Comparison of ENCODE assay signal across 12 mouse cellular contexts in genomic region chr5:66327949-66328726, GRCm38 (mm10).
A peak's percentile ranks its signal among the peaks of the same experiment; 100 is the strongest.
DNase-seq lines count a peak whose midpoint lies in the region; ATAC-seq and TF ChIP-seq lines count a peak whose summit lies in the region.
"Had no signal": no experiment of that assay in that cellular context is flagged by ENCODE, and none has a peak within 500 bp of the region (broad histone marks: within the 10 kb centered on the region; RNA-seq: fewer than 3 reads in every experiment).

No protein-coding gene starts in this region.

- H3K9ac ChIP-seq in kidney, embryonic 16.5 days (replicated peaks; ENCODE audit: low read length) = peak overlapping the region; percentile 5; the same call in 1 of the 2 replicates
- H3K9ac ChIP-seq in forebrain, embryonic 13.5 days = peak overlapping the region; percentile 47
- H3K9ac ChIP-seq in stomach, postnatal 0 days (ENCODE audit: low read length) = no peak overlapping the region

- peak; percentile 71 for ATAC-seq in kidney, embryonic 16.5 days (ENCODE audit: low FRiP score, low TSS enrichment)
- peak; percentile 94 for ATAC-seq in forebrain, embryonic 13.5 days
- no peak for ATAC-seq in stomach, postnatal 0 days (ENCODE audit: low FRiP score, low TSS enrichment)
- ATAC-seq: inflammation-experienced regulatory T-cells, adult 6 months had no signal

- H3K4me1 ChIP-seq in kidney, embryonic 16.5 days (ENCODE audit: insufficient read depth, low read length) = peaks cover 16% of the 10 kb centered on the region; the same call in 1 of the 2 replicates
- H3K4me1 ChIP-seq in forebrain, embryonic 13.5 days = peaks cover 32% of the 10 kb centered on the region
- H3K4me1 ChIP-seq in midbrain, embryonic 10.5 days = peaks cover 23% of the 10 kb centered on the region
- no peaks in the 10 kb centered on the region for H3K4me1 ChIP-seq in stomach, postnatal 0 days (replicated peaks; ENCODE audit: control insufficient read depth, insufficient read depth)

- TF ChIP-seq CTCF in stomach, postnatal 0 days (IDR thresholded peaks at IDR 0.05; ENCODE audit: low read depth) = no peak

- H3K9me3 ChIP-seq in kidney, embryonic 16.5 days (ENCODE audit: low read length) = no peaks in the 10 kb centered on the region
- no peaks in the 10 kb centered on the region for H3K9me3 ChIP-seq in forebrain, embryonic 13.5 days (replicated peaks)
- H3K9me3 ChIP-seq in midbrain, embryonic 10.5 days (replicated peaks) = no peaks in the 10 kb centered on the region
- no peaks in the 10 kb centered on the region for H3K9me3 ChIP-seq in stomach, postnatal 0 days (ENCODE audit: control insufficient read depth, low read length)

- no peak for DNase-seq in kidney, postnatal 10 days
- peak; percentile 60 for DNase-seq in brain, adult 2 months (ENCODE audit: low read depth, low spot score)
- peak; percentile 60 for DNase-seq in midbrain, embryonic 10.5 days (ENCODE audit: low spot score)
- DNase-seq in lung, postnatal 36 days = no peak
- DNase-seq in stomach, postnatal 0 days (ENCODE audit: low spot score) = no peak
- no peak for DNase-seq in testis, postnatal 10 days (ENCODE audit: low spot score)
- DNase-seq: adrenal gland, adult 2 months; cerebellum, postnatal 25 days had no signal

- no peak for TF ChIP-seq EP300 in stomach, postnatal 0 days (optimal IDR thresholded peaks at IDR 0.05)

- H3K4me3 ChIP-seq in kidney, embryonic 16.5 days (ENCODE audit: low read length) = no peak overlapping the region
- peak overlapping the region; percentile 19 for H3K4me3 ChIP-seq in forebrain, embryonic 13.5 days
- peak overlapping the region; percentile 37 for H3K4me3 ChIP-seq in midbrain, embryonic 10.5 days
- H3K4me3 ChIP-seq in stomach, postnatal 0 days (ENCODE audit: low read depth, low read length) = no peak overlapping the region

- H3K27me3 ChIP-seq in kidney, embryonic 16.5 days (ENCODE audit: insufficient read depth, low read length) = no peaks in the 10 kb centered on the region
- no peaks in the 10 kb centered on the region for H3K27me3 ChIP-seq in forebrain, embryonic 13.5 days
- no peaks in the 10 kb centered on the region for H3K27me3 ChIP-seq in midbrain, embryonic 10.5 days (ENCODE audit: low read depth, poor library complexity, severe bottlenecking)
- H3K27me3 ChIP-seq in stomach, postnatal 0 days (ENCODE audit: control insufficient read depth, insufficient read depth, low read length) = no peaks in the 10 kb centered on the region

- H3K36me3 ChIP-seq in kidney, embryonic 16.5 days (ENCODE audit: insufficient read depth, low read length) = 0 out of 2 replicates have a peak, but pooled peaks cover 6% of the 10 kb centered on the region
- no peaks in the 10 kb centered on the region for H3K36me3 ChIP-seq in forebrain, embryonic 13.5 days (ENCODE audit: poor library complexity, severe bottlenecking)
- no peaks in the 10 kb centered on the region for H3K36me3 ChIP-seq in midbrain, embryonic 10.5 days
- H3K36me3 ChIP-seq in stomach, postnatal 0 days (ENCODE audit: control insufficient read depth, insufficient read depth, low read length) = no peaks in the 10 kb centered on the region

- H3K4me2 ChIP-seq in kidney, embryonic 16.5 days (replicated peaks; ENCODE audit: low read depth, low read length) = peak overlapping the region; percentile 27
- peak overlapping the region; percentile 56 for H3K4me2 ChIP-seq in forebrain, embryonic 13.5 days
- no peak overlapping the region for H3K4me2 ChIP-seq in stomach, postnatal 0 days (replicated peaks; ENCODE audit: low read depth)

- no peak overlapping the region for H3K27ac ChIP-seq in kidney, embryonic 16.5 days (ENCODE audit: low read length)
- peak overlapping the region; percentile 80 for H3K27ac ChIP-seq in forebrain, embryonic 13.5 days
- peak overlapping the region; percentile 74 for H3K27ac ChIP-seq in midbrain, embryonic 10.5 days (replicated peaks)
- no peak overlapping the region for H3K27ac ChIP-seq in stomach, postnatal 0 days (replicated peaks)
- H3K27ac ChIP-seq: macrophage had no signal

- WGBS in kidney, embryonic 16.5 days = 33% methylated on average over 19 of the region's 19 CpGs
- WGBS in forebrain, embryonic 13.5 days = 21% methylated on average over 19 of the region's 19 CpGs
- WGBS in midbrain, embryonic 10.5 days = 37% methylated on average over 19 of the region's 19 CpGs
- 67% methylated on average over 19 of the region's 19 CpGs for WGBS in stomach, postnatal 0 days

Comparison
In these comparisons a context has a peak if more than half of its experiments do, and no peak if none do; other contexts are left out.
1. H3K27ac ChIP-seq: peak in forebrain, embryonic 13.5 days (single experiment) and midbrain, embryonic 10.5 days (single experiment); none in kidney, embryonic 16.5 days (single experiment) and stomach, postnatal 0 days (single experiment).
2. H3K4me3 ChIP-seq: peak in forebrain, embryonic 13.5 days (single experiment) and midbrain, embryonic 10.5 days (single experiment); none in kidney, embryonic 16.5 days (single experiment) and stomach, postnatal 0 days (single experiment).
3. DNase-seq: peak in brain, adult 2 months (single experiment) and midbrain, embryonic 10.5 days (single experiment); none in kidney, postnatal 10 days (single experiment), lung, postnatal 36 days (single experiment), stomach, postnatal 0 days (single experiment) and testis, postnatal 10 days (single experiment).